Mouse (Mus musculus): ENCODE measurements around the gene Wdr74.
"Not testable (repeated sequence)": the region's sequence is repeated elsewhere in the genome, so short reads cannot be mapped to it uniquely, and the experiment has no call there.

Wdr74 gene

DNA sequence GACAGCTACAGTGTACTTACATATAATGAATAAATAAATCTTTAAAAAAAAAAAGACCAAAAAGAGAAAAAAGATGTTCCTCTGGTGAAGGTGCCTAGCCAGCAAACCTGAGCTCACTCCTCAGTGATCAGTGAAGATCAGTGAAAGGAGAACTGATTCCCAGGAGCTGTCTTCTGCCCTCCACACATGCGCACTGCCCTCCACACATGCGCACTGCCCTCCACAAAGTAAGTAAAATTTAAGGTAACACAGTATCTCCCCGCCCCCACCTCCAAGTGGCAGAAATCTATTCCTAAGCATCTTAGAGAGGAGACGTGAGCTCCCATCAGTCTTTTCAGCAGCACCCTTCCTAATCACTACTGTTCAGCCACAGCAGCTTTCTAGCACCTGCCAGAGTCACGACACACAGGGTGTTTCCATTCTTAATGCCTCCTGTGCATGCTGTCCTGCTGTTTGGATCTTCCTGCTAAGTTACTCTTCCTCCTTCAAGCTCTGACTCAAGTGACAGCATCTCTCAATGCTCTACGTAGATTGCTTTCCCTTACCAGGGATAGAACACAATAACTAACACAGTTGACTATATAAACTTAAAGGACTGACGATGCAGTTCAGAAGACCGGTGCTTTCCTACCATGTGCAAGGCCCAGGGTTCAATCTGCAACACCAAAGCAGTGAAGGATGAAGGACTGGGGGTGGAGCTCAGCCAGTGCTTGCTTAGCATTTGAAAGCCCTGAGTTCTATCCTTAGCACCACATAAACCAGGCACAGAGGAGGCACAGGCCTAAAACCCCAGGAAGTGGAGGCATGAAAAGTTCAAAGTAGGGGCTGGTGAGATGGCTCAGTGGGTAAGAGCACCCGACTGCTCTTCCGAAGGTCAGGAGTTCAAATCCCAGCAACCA lies 19.5 kb upstream of the Wdr74 start:
- no peak for DNase-seq (ENCODE audit: inconsistent ontology term)

DNA sequence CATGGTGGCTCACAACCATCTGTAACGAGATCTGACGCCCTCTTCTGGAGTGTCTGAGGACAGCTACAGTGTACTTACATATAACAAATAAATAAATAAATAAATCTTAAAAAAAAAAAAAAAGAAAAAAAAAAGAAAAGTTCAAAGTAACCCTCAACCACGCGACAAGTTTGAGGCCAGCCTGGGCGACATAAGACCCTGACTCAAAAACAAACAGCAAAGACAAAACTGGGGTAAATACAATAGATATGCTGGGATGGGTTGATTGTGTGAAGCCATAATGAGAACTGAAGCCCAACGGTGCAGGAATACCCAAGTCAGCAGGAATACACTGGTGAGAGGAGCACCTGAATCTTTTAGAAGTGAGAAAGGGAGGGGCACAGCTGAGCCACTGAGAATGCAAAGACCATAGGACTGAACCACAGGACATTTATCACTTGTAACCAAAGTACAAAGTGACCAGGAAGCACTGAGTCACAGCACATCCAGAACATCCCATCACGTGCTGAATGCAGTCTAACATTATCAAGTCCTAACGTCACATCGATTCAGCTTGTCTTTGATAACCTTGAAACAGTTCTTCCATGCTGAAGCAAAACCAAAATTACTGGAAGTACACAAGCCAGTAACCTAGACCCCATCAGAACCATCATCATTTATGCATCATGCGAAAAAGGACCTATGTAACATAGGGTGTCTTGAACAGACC lies 18.7 kb upstream of the Wdr74 start:
- DNase-seq (ENCODE audit: inconsistent ontology term): no peak

DNA sequence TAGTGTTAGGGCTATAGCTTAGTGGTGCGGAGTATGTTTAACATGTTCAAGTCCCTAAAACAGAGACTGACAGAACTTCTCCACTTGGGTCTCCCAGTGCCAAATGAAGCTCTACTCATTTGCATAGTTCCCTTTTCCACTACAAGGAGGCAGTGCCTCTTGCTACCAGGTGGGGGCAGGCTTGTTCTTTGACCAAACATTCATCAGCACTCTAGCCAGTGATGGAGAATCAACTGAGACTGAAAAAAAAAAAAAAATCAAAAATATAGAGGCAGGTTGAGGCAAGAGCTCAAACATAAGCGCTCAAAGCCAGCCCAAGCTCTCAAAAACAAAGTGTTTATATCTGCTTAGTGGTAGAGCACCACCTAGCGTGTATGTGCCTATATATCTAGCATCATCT lies 17.3 kb upstream of the Wdr74 start:
- peak; percentile 46 for DNase-seq (ENCODE audit: inconsistent ontology term)

DNA sequence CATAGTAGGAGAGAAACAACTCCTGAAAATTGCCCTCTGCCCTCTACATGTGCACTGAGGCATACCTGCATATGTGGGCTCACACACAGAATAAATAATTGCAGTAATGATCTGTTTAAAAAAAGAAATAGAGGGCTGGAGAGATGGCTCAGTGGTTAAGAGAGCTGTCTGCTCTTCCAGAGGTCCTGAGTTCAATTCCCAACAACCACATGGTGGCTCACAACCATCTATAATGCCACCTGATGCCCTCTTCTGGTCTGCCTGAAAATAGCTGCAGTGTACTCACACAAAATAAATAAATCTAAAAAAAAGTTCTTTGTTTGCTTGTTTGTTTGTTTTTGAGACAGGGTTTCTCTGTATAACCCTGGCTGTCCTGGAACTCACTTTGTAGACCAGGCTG lies 16.6 kb upstream of the Wdr74 start:
- DNase-seq (ENCODE audit: inconsistent ontology term): not testable (repeated sequence)

DNA sequence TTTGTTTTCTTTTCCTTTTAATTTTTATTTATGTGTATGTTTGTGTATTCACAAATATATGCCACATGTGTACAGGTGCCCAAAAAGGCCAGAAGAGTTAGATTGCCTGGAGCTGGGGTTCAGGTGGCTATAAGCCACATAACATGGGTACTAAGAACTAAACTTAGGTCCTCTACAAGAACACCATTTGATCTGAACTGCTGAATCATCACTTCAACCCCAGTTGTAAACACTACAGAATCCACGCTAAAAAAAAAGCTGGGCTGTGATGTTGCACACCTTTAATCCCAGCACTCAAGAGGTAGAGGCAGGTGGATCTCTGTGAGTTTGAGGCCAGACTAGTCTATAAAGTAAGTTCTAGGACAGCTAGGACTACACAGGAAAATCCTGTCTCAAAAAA lies 14.2 kb upstream of the Wdr74 start:
- DNase-seq (ENCODE audit: inconsistent ontology term): no peak

DNA sequence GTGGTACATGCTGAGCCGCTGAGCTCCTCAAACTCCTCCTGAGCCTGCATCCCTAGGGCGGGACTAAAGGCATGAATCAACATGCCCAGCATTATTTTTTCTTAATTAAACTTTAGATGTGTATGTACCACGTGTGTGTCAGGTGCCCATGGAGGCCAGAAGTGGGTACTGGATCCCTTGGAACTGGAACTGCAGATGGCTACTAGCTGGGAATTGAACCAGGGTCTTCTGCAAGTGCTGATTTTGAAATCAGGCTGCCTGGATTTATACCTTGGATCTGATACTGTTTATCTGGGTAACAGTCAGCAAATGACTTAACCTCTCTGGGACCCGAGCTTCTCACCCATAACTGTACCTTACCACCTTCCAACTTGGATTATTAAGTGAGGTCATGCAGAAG lies 13.6 kb upstream of the Wdr74 start:
- DNase-seq (ENCODE audit: inconsistent ontology term): no peak

DNA sequence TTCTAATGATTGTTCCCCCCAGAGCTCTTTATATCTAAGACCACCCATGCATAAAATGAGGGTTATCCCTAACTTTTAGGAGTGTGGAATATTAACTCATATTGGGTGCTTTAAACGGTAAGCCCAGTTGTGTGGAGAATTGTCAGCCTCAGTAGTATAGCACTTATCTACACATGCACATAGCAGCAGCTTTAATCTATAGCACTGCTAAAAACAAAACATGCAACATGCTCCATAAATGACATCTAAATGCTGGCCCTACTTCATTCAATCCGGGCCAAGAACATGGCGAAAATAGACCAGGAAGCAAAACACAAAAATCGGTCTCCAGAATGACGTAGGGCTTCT lies 13.1 kb upstream of the Wdr74 start:
- no peak for DNase-seq (ENCODE audit: inconsistent ontology term)

DNA sequence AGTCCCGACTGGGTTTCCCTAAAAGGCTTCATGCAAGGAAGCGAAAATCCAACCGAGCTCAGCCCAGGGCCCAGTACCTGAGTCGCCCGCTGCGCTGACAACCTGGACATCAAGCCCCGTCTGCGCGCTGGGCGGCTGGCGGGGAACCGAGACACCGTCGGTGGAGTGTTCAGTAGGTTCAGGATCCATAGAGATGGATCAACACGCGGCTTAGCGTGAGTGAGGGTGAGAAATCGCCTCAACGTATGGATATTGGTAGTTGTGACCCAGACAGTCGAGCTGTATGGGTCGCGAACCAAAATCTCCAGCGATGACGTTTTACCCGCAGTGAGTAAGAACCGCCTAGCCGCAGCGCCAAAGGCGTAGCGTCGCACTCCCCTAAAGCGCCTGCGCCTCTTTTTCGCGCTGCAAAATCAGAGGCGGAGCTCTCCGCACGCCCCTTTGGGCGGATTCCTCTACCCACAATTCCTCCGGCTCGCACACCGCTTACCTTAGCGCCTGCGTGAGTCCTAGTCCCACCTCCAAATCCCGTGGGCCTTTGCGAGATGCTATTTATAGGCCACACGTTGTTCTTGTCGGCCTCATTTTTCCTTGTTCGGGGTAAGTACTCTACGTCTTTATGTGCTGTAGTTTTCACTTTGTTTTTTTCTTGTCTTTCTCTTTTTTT lies 12.6 kb upstream of the Wdr74 start, which contains the start of gene Slc3a2:
Slc3a2 (minus strand) TSS at position 463 of the 667 bp plus-strand sequence.
- DNase-seq (ENCODE audit: inconsistent ontology term): peak; percentile 96

DNA sequence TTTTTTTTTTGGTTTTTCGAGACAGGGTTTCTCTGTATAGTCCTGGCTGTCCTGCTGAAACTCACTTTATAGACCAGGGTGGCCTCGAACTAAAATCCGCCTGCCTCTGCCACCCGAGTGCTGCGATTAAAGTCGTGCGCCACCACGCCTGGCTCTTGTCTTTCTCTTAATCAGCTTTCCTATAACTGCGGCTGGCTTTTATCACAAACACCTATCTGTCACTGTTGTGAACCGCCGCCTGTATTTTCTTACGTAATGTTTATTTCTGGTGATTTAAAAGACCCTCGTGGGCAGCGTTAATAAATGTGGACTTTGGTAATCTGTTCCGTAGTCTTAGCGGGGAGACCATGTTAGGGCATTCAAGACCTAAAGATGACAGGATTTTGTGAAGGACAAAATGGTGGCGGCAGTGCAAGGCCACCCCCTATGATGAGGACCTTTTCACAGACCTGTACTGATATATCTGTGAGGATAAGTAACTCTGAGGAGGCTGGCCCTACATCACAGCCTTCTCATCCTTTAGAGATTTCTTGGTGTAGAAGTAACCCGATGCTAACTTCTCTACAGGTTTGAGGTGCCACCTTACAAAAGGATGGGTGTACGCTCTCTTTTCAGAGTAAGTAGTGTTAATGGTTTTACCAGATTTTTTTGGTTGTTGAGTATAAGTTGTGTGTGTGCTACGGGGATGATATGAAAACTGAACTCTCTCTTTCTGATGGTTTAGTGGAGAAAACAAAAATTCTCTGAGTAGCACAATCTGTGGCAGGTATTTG lies 11.9 kb upstream of the Wdr74 start:
- no peak for DNase-seq (ENCODE audit: inconsistent ontology term)

DNA sequence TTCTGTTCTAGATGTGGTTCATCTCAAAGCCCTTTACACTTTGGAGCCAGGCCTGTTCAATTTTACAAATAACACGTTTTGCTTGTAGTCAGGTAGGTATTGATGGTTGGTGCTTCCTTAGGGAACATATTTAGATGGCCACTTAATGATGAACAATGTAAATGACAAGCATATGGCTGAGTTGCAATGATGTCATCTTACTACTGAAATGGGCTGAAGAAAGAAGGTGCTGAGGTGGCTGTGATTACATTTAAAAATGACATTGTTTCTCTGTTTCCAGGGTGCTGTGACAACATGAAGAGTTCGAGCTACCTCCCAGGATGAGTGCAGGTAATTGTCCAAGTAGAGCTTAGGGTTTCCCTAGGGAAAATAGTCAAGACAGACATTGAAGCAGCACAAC lies 11.2 kb upstream of the Wdr74 start:
- DNase-seq (ENCODE audit: inconsistent ontology term): no peak

DNA sequence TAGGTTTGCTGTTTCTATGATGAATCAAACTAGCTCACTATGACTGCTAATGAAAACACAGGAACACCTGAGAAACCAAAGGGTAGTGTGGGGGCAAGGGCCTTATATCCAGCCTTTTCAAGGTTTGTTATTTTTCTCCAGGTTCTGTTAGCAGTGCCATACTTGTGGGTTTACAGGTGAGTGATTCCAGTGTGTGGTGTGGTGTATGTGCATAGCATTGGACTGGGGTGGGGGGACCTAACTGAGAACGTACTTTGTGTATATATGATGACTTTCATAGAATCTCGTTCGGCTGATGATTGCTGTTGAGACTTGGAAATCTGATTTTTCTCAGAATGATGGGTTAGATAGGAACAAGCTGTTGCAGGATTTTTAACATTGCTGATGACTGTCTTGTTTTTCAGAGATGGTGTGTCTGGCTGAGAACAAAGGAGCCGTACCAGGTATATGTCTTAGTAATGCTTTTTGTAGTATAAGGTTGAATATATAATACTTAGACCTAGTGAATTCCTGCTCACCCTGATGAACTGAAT lies 10.5 kb upstream of the Wdr74 start:
- DNase-seq (ENCODE audit: inconsistent ontology term): no peak

DNA sequence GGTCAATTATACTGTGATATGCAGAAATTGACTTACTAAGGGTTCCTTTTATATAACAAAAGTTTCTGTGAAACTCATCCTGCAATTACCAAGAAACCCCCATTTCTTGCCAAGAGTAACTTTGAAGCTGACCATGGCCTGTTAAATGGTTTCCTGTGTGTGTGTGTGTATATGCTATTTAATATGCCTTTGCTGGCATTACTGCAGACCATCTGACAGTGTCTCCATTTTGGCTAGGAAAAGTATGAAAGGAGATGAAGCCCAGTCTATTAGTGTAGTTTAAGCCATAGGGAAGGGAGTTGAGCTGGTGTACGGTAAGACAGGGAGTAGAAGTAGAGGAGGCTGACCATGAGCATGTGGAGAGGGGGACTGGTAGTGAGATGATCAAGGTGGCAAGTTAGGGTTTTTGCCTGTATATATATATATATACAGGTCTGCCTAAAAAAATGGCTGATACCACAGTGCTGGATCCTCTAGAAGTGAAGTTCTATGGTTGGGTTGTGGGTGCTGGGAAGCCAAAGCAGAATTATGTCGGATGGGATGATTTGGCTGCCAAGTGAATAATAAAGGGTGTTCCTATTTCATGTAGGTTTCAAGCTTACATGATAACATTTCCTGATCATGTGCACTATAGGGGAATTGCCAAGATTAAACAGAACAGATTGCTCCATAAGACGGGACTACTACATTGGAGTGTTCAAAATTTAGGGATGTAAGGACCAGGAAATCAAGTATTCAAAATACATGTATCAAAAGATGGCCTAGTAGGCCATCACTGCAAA lies 8.8 kb upstream of the Wdr74 start:
- no peak for DNase-seq (ENCODE audit: inconsistent ontology term)

DNA sequence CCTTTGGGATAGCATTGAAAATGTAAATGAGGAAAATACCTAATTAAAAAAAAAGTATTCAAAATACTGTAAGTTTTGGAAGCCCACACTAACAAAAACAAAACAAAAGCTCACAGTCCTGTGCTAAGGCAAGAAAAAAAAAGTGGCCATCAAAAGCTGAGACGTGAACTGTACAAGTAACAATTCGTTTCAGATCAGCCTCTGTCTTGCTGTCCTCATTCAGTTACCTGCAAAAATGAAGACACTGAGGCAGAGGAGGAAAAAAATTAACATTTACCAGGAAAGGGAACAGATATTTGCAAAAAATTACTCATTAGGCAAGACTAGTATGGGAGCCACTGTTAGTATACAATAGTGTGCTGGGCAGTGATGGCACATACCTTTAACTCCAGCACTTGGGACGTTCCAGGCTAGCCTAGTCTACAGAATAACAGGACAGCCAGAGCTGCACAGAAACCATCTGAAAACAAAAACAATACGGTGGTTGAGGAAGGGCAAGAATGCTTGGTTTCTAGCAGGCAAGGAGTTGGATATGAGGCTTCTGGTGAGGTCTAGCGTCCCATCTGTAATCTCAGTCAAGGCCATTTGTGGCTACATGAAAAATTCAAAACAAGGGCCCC lies 8.0 kb upstream of the Wdr74 start:
- DNase-seq (ENCODE audit: inconsistent ontology term): no peak

DNA sequence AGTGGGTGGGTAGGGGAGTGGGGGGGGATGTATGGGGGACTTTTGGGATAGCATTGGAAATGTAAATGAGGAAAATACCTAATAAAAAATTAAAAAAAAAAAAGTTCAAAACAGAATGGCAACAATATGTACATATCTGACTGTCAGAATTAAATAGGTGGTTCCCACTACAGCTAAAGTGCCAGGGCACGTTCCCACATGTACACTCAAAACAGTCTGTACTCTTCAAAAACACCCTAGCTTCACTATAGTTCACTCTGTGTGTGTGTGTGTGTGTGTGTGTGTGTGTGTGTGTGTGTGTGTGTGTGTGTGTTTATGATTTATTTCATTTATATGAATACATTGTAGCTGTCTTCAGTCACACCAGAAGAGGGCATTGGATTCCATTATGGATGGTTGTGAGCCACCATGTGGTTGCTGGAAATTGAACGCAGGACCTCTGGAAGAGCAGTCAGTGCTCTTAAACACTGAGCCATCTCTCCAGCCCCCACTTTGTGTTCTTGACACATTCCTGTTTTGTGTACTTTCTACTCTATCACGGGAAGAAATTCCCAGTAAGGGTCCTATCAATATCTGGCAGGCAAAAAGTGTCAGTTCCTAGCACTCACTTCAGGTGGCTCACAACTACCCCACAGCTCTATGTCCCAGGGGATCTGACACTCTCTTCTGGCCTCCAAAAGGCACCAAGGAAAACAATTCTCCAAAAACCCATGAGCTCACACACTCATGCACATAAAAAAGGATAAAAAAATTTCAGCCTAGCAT lies 7.1 kb upstream of the Wdr74 start:
- DNase-seq (ENCODE audit: inconsistent ontology term): not testable (repeated sequence)

DNA sequence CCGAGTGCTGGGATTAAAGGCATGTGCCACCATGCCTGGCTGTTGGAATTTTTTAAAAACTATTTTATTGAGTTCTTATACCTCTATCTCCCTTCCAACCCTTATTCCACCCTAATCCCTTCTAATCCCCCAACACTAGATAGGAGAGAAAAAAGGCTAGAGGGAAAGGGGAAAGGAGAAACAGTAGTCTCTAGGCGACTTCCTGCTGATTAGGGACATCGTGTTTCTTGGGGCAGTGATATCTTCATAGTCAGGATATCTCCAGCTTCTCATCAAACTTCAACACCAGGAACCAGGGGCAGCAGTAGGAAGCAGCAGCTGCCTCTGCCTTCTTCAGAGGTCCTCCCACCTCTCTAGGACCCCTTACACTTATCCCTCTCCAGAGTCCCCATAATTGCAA lies 1.3 kb upstream of the Wdr74 start:
- DNase-seq (ENCODE audit: inconsistent ontology term): no peak

DNA sequence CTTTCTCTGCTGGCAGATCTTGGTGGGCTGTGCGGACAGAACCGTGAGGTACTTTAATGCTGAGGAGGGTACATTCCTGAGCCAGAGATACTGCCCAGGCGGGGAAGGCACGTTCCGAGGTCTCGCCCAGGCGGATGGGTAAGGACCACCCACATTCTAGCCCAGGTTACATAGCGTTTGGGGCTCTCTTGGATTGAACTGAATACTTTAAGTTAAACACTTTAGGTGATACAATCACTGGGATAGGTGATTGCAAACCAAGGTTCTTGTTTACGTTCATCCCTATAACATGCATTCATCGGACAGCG lies 487 bp downstream of the Wdr74 start:
- DNase-seq (ENCODE audit: inconsistent ontology term): no peak

DNA sequence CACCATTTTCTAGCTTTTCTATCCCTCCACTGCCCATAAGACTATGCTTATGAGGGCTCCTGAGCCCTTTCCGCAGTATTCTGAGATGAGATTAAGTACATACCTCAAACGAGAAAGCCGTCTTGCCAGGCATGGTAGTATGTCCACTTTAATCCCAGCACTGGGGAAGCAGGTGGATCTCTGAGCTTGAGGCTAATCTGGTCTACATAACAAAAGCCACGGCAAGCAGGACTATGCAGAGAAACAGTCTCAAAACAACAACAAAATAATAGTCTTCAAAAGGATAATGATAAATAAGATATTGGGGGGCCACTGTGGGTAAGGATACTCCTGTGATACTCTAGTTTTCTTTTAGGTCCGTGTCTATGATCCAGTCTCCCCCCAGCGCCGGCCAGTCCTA lies 3.3 kb downstream of the Wdr74 start:
- DNase-seq (ENCODE audit: inconsistent ontology term): no peak

DNA sequence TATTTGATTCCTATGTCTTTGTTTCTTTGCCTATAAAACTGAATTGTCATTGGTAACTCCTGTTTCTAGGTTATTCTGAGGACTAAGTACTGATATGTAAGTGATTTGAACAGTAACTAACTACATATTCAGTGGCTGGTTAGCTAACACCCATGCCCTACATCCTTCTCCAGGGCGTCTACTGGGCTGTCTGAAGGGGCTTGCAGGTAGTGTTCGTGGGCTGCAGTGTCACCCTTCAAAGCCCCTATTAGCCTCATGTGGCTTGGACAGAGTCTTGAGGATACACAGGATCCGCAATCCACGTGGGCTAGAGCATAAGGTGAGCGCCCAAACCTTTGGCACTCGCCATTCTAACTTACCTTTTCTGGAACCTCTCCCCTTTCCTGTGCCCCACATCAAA lies 4.0 kb downstream of the Wdr74 start:
- no peak for DNase-seq (ENCODE audit: inconsistent ontology term)

DNA sequence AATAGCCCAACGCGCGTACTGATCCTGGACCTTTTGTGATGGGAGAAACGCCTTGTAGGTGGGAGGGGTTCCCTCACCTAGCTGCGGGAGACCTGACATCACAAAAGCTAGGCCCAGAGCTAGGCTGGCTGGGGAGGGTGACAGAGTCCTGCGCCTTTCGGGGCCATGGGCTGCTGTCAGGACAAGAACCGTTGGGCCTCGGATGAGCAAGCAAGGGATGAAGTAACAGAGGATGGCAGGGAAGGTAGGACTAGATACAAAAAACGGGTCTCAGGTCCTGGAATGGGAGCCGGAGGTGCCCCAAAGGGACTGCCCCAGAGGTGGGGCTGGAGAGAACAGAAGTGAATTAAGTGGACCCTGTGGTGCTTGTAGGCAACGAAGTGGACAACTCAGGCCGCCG lies 5.0 kb downstream of the Wdr74 start, which contains the start of gene 1700092M07Rik:
1700092M07Rik (plus strand) TSS at position 116 of the 400 bp plus-strand sequence.
- no peak for DNase-seq (ENCODE audit: inconsistent ontology term)

All from Muller cell, postnatal 12 days (primary cell).